Mouse (Mus musculus) layer of hippocampus, postnatal 10 days (tissue): ENCODE data around the gene Cby1. TPM values are rescaled to one million over a fixed set of nuclear protein-coding genes. Genes with fewer than 3 reads are reported as not detected.
"Not testable (repeated sequence)": the region's sequence is repeated elsewhere in the genome, so short reads cannot be mapped to it uniquely, and the experiment has no call there.

Experiments used
- DNase-seq, 2 experiments: peaks; one replicate each; pipeline ENCODE4 v3.0.0; 2021; ENCODE audit warnings: low spot score in 2 of 2
- total RNA-seq, 2 experiments: library from RNA; stranded (reverse); gene quantifications; 2 replicates each; pipeline ENCODE4 v1.2.3; 2021

Gene Cby1
- total RNA-seq, 2 experiments from 2014 or later = 55.6 to 56.6 TPM

GRCm38 (mm10) chr15:79671828-79672348 is 12.9 kb downstream of the Cby1 start:
- DNase-seq = not testable (repeated sequence)

- DNase-seq = no peak
These were observed 18.9 kb downstream of the Cby1 start for GRCm38 (mm10) chr15:79677936-79678335.

- DNase-seq = no peak
These were observed 23.0 kb downstream of the Cby1 start for GRCm38 (mm10) chr15:79681973-79682372.

GRCm38 (mm10) chr15:79683146-79683545 is 24.1 kb downstream of the Cby1 start:
- DNase-seq = no peak

- no peak for DNase-seq
These were observed 24.9 kb downstream of the Cby1 start for GRCm38 (mm10) chr15:79683707-79684465.

- DNase-seq = no peak
These were observed 25.6 kb downstream of the Cby1 start for GRCm38 (mm10) chr15:79684616-79685015.

- DNase-seq = no peak
These were observed 26.2 kb downstream of the Cby1 start for GRCm38 (mm10) chr15:79685141-79685641.

- DNase-seq = no peak
These were observed 27.3 kb downstream of the Cby1 start for GRCm38 (mm10) chr15:79686046-79686869.

GRCm38 (mm10) chr15:79687175-79687574 is 28.2 kb downstream of the Cby1 start:
- peak in 1 of 2 experiments; percentile 57 for DNase-seq

GRCm38 (mm10) chr15:79687646-79688267 is 28.8 kb downstream of the Cby1 start, which contains the start of gene Josd1:
Josd1 (minus strand) TSS chr15:79687919.
- peak; percentile 96 to 97 for DNase-seq

- DNase-seq = no peak
These were observed 29.4 kb downstream of the Cby1 start for GRCm38 (mm10) chr15:79688268-79688956.

GRCm38 (mm10) chr15:79689662-79690425 is 30.8 kb downstream of the Cby1 start:
- DNase-seq = no peak

GRCm38 (mm10) chr15:79690426-79691022 is 31.5 kb downstream of the Cby1 start, which contains the start of gene Gtpbp1:
Gtpbp1 (plus strand) TSS chr15:79690845.
- peak; percentile 95 to 97 for DNase-seq

- peak; percentile 56 to 67 for DNase-seq
These were observed 32.1 kb downstream of the Cby1 start for GRCm38 (mm10) chr15:79691023-79691508.

GRCm38 (mm10) chr15:79692334-79692733 is 33.3 kb downstream of the Cby1 start:
- DNase-seq = no peak

- no peak for DNase-seq
These were observed 34.7 kb downstream of the Cby1 start for GRCm38 (mm10) chr15:79693740-79694139.

GRCm38 (mm10) chr15:79694512-79694911 is 35.5 kb downstream of the Cby1 start:
- DNase-seq = no peak

- no peak for DNase-seq
These were observed 36.5 kb downstream of the Cby1 start for GRCm38 (mm10) chr15:79695516-79695915.

- no peak for DNase-seq
These were observed 37.5 kb downstream of the Cby1 start for GRCm38 (mm10) chr15:79696508-79696907.
